Mouse (Mus musculus) olfactory bulb, adult 2 months (tissue): ENCODE results near the gene Cdr2l. TPM values are rescaled to one million over a fixed set of nuclear protein-coding genes. Genes with fewer than 3 reads are reported as not detected.

Experiments used
- H3K27ac ChIP-seq: fragments of 200-500 bp; 2 replicates; pipeline ENCODE4 v1.5.1; 2012; ENCODE audit warnings: low read depth, low read length; ENCODE audit not compliant: insufficient read depth
- H3K4me1 ChIP-seq: fragments of 200-500 bp; 2 replicates; pipeline ENCODE4 v1.6.1; 2012; ENCODE audit warnings: low read length; ENCODE audit not compliant: control insufficient read depth, insufficient read depth
- H3K4me3 ChIP-seq: fragments of 200-500 bp; 2 replicates; pipeline ENCODE4 v1.5.1; 2012; ENCODE audit warnings: mild to moderate bottlenecking, low read depth, low read length, moderate library complexity; ENCODE audit not compliant: insufficient read depth
- CTCF ChIP-seq: fragments of 200-500 bp; IDR thresholded peaks from 2 replicates; pipeline ENCODE4 v1.5.1; 2012; ENCODE audit warnings: low read depth, mild to moderate bottlenecking, low read length, moderate library complexity; ENCODE audit not compliant: insufficient read depth
- POLR2A ChIP-seq: fragments of 200-500 bp; IDR thresholded peaks from 2 replicates; pipeline ENCODE4 v1.6.1; 2012; ENCODE audit warnings: mild to moderate bottlenecking, low read depth, low read length, moderate library complexity; ENCODE audit not compliant: insufficient read depth
- WGBS: fragments of 180-500 bp; shearing (Covaris S2); methylation state at CpG from one replicate; pipeline ENCODE4 v1.1.7; 2018; 5-methylcytosine and 5-hydroxymethylcytosine counted together
- polyA plus RNA-seq: library from polyadenylated mRNA; stranded (reverse); fragments of >200 nt; gene quantifications from 2 replicates; pipeline ENCODE4 v1.2.4, GENCODE M21; 2012; ENCODE audit warnings: low replicate concordance; ENCODE audit not compliant: missing spikeins, insufficient read depth, insufficient read length

Cdr2l gene
- polyA plus RNA-seq = not detected in 2 replicates

DNA sequence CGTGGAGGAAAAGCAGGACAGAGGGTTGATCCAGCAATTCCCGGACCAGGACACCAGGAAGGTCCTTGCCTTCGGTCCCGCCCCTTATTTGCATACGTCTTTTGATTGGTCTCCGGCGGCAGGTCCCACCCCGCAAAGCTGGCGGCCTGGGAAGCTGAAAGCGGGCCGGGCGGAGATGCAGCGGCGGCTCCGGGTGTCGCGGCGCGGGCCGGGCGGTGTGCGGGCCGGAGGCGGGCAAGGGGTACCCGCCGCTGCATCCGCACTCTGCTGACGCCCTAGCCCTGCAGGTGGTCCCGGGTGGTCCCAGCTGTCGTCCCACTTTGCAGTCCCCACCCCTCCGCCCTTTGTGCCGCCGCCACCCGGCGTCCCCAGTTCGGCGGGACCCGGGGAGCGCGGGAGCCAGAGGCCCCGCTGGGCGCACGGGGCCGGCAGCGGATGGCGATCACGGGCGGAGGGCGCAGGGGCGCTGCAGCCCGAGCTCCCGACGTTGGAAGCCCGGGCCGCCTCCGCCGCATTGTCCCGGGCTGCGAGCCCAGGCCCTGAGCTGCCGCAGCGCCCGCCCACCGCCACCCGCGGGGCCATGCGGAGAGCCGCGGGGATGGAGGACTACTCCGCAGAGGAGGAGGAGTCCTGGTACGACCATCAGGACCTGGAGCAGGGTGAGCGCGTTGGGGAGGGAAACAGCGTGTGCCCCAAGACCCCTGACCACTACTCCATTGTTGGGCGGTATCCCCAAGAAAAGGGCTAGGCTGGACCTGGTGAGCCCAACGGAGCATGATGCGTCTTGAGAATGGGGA lies at the start of gene Cdr2l:
Cdr2l (plus strand) TSS at position 174 of the 797 bp plus-strand sequence.
- no peak for TF ChIP-seq CTCF
- TF ChIP-seq POLR2A = peak; percentile 83
- Histone ChIP-seq H3K27ac (peak within 1 kb of the TSS; percentile 84), H3K4me3 (peak within 1 kb of the TSS; percentile 95), H3K4me1 (peaks cover 39% of the 10 kb centered on the region)
- under 1% methylated on average over 76 of the region's 76 CpGs for WGBS

DNA sequence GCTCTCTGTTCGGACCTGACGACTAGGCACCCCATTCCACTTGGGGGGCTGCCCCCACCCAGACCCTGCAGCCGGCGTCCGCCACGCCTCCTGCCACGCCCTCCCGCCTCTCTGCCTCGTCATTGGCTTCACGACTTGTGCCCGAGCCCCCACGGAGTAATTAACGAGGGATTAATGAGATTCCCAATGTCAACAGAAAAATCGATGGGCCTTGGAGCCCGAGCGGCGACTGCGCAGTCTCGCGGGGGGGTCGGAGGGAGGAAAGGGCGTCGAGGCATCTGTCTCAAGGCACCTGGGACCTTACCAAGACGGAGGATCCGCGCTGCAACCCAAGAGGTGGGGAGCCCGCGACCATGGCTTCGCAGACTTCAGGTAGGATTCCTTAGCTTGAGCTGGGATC lies 47.2 kb upstream of the Cdr2l start, which contains the start of gene Otop3:
Otop3 (plus strand) TSS at position 201 of the 400 bp plus-strand sequence.
- WGBS = 5% methylated on average over 29 of the region's 29 CpGs
- TF ChIP-seq CTCF (no peak), POLR2A (no peak)
- H3K4me3 ChIP-seq = no peak within 1 kb of the TSS; the same call in 1 of the 2 replicates
- H3K27ac ChIP-seq = no peak within 1 kb of the TSS
- H3K4me1 ChIP-seq = peaks cover 13% of the 10 kb centered on the region

DNA sequence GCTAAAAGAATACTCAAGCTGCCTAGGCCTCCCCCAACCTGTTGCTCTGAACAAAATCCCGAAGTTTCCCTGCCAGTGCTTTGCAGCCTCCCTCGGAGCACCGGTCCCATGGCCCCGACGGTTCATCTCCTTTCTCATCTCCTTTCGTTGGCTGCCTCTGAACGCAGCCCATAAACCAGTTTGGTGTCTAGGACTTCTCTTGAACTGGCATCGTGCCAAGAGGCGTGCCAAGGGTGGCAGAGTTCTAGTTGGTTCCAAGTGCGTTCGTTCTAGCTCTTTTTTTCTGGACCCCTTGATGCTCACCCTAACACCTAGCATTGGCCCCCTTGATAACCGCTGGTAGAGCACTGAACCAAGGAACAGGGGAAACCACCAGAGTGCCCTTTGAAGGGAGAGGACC lies 46.5 kb upstream of the Cdr2l start:
- TF ChIP-seq POLR2A (no peak), CTCF (no peak)
- no peak overlapping the region for H3K4me3 ChIP-seq
- H3K27ac ChIP-seq = no peak overlapping the region
- H3K4me1 ChIP-seq = peaks cover 13% of the 10 kb centered on the region
- 28% methylated on average over 12 of the region's 12 CpGs for WGBS

DNA sequence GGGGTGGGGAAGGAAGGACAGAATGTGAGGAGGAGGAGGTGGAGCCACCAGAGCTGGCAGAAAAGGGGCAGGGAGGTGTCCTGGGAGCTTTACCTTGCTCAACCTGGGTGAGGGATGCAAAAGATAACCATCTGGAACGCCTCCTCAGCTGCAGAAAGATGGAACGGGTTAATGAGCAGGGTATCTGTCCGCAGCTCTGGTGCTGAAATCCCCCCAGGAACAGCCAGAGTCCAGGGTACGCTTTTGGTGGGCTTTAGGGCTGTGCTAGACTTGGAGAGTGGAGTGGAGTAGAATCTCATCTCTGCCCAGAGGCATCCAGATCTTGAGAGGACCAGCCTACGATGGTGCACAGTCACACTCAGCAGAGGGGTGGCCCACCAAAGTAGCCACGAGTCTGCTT lies 45.6 kb upstream of the Cdr2l start:
- Histone ChIP-seq H3K4me1 (peaks cover 13% of the 10 kb centered on the region), H3K27ac (no peak overlapping the region), H3K4me3 (no peak overlapping the region)
- TF ChIP-seq CTCF = no peak
- TF ChIP-seq POLR2A = no peak
- 40% methylated on average over 6 of the region's 6 CpGs for WGBS

DNA sequence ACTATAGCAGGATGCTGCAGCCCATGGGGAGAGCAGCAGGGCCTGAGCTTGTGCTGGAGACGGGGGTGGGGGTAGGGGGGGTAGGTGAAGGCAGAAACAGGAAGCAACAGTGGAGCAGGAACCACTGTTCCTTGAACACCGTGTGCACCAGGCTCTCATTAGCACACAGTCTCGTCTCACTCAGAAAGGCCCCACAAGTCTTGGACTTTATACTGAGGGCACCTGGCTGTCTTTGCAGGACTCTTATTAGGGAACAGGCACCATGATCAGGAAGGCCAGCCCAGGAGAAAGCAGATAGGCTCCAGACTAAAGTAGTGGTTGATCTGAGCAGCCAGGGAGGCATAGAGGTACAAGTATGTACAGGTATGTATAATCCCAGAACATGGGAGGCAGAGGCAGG lies 44.4 kb upstream of the Cdr2l start:
- Histone ChIP-seq H3K4me1 (peaks cover 15% of the 10 kb centered on the region), H3K4me3 (no peak overlapping the region), H3K27ac (no peak overlapping the region)
- 73% methylated on average over 3 of the region's 3 CpGs for WGBS
- no peak for TF ChIP-seq POLR2A
- no peak for TF ChIP-seq CTCF

DNA sequence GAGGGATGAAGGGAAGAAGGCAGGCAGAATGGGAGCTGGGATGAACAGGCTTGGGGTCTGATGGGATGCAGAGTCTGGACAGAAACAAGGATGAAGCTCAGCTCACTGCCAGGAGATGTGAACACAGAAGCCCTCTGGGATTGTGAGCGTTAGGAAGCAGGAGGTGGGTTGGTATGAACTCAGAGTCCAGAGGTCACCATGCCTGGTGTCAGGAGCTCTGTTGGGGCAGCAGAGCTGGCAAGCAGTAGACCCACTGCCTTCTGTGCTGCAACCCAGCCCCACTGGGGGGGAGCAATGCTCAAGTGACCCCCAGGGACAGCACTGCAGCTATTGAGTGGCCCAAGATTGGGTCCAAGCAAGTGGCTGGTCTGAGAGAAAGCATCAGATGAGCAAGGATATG lies 43.9 kb upstream of the Cdr2l start:
- Histone ChIP-seq H3K4me3 (no peak overlapping the region), H3K27ac (no peak overlapping the region), H3K4me1 (peaks cover 15% of the 10 kb centered on the region)
- WGBS = 81% methylated on average over 1 of the region's 1 CpGs
- no peak for TF ChIP-seq POLR2A
- no peak for TF ChIP-seq CTCF

DNA sequence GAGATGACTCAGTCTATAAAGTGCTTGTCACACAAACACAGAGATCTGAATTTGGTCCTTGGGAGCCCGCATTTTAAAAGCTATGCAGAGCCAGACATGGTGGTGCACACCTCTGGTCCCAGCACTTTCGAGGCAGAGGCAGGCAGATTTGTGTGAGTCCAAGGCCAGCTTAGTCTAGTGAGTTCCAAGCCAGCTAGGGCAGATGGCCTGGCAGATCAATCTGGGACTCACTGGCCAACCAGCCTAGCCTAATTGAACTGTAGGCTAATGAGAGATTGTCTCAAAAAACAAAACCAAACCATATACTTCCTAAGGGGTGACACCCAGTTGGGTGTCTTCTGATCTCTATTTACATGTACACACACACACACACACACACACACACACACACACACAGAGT lies 40.5 kb upstream of the Cdr2l start:
- H3K27ac ChIP-seq = no peak overlapping the region
- TF ChIP-seq CTCF (no peak), POLR2A (no peak)
- H3K4me3 ChIP-seq = no peak overlapping the region
- peaks cover 4% of the 10 kb centered on the region for H3K4me1 ChIP-seq
- 50% methylated on average over 2 of the region's 2 CpGs for WGBS

DNA sequence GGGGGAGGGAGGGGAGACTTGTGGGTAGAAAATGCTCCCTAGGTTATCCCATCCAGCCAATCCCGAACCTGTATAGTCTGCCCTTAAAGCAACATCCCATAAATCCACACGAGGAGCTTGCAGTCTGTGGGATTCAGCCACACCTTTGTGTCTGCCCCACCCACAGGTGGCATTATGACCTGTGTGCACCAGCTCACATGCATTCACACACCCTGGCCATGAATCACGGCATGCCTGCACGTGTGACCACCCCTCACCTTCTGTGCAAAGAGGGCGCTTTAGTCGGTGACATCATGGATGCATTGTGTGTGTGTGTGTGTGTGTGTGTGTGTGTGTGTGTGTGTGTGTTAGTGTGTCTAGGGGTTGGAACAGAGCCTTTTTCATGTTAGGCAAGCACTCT lies 39.9 kb upstream of the Cdr2l start:
- 71% methylated on average over 6 of the region's 6 CpGs for WGBS
- H3K4me1 ChIP-seq = peaks cover 10% of the 10 kb centered on the region
- H3K27ac ChIP-seq = no peak overlapping the region
- TF ChIP-seq POLR2A = no peak
- TF ChIP-seq CTCF = no peak
- no peak overlapping the region for H3K4me3 ChIP-seq

DNA sequence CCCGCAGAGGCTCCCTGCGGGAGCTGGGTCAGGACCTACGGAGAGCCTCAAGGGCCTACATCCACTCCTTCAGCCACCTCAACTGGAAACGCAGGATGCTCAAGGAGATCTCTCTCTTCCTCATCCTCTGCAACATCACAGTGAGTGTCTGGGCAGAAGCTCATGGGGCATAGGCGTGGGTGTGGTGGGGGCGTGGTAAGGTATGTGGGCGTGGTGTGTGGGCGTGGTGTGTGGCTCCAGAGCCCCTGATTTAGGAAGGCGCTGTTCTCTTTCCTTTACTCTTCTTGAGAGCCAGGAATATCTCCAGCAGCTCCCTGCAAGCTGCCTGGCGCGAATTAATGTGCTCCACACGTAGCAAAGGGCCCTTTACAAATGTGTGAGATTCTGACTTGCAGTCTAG lies 36.7 kb upstream of the Cdr2l start:
- peaks cover 12% of the 10 kb centered on the region for H3K4me1 ChIP-seq
- TF ChIP-seq POLR2A = no peak
- no peak for TF ChIP-seq CTCF
- H3K4me3 ChIP-seq = no peak overlapping the region
- WGBS = 34% methylated on average over 12 of the region's 12 CpGs
- H3K27ac ChIP-seq = no peak overlapping the region
